Mouse (Mus musculus) T-helper 17 cell (primary cell): ENCODE measurements around the gene Bmper.

ENCODE experiments used
- in situ Hi-C, 2 experiments: fragments of 300-600 bp; cut with MboI, MseI; formaldehyde crosslinking; loops; 1 replicate in 1 of 2; 2 replicates in 1 of 2; pipeline ENCODE4 v1.15.1; 2025; ENCODE audit warnings: high pct_unique_total_duplicates in 2 of 2

The Bmper gene

GRCm38 (mm10) chr9:23222841-23223548 is at the start of gene Bmper:
Gene Bmper, plus strand, starts transcription at chr9:23223076.
- in situ Hi-C loops: loop anchor here in 1 of 2 experiments (25.0 kb wide), 1 partner anchor 511 kb away; no protein-coding TSS in a partner anchor

- in situ Hi-C loops: loop anchor here in 1 of 2 experiments (25.0 kb wide), 1 partner anchor 1990 kb away; no protein-coding TSS in a partner anchor
Measured at GRCm38 (mm10) chr9:23177476-23177875, 45.4 kb upstream of the Bmper start.

- in situ Hi-C loops: loop anchor here in 1 of 2 experiments (25.0 kb wide), 1 partner anchor 2000 kb away; no protein-coding TSS in a partner anchor
Measured at GRCm38 (mm10) chr9:23187181-23187580, 35.7 kb upstream of the Bmper start.

GRCm38 (mm10) chr9:23188136-23188535 is 34.7 kb upstream of the Bmper start:
- in situ Hi-C loops: loop anchor here in 1 of 2 experiments (25.0 kb wide), 1 partner anchor 2001 kb away; no protein-coding TSS in a partner anchor

GRCm38 (mm10) chr9:23190950-23191349 is 31.9 kb upstream of the Bmper start:
- in situ Hi-C loops: loop anchor here in 1 of 2 experiments (25.0 kb wide), 1 partner anchor 2004 kb away; no protein-coding TSS in a partner anchor

- in situ Hi-C loops: loop anchor here in 1 of 2 experiments (25.0 kb wide), 1 partner anchor 2004 kb away; no protein-coding TSS in a partner anchor
Measured at GRCm38 (mm10) chr9:23191431-23191830, 31.4 kb upstream of the Bmper start.

- in situ Hi-C loops: loop anchor here in 1 of 2 experiments (25.0 kb wide), 1 partner anchor 2005 kb away; no protein-coding TSS in a partner anchor
Measured at GRCm38 (mm10) chr9:23192567-23193331, 30.1 kb upstream of the Bmper start.

GRCm38 (mm10) chr9:23198996-23199395 is 23.9 kb upstream of the Bmper start:
- in situ Hi-C loops: loop anchor here in 1 of 2 experiments (25.0 kb wide), 1 partner anchor 2012 kb away; no protein-coding TSS in a partner anchor

- in situ Hi-C loops: loop anchor here in 1 of 2 experiments (25.0 kb wide), 2 partner anchors 488 to 2013 kb away; no protein-coding TSS in a partner anchor
Measured at GRCm38 (mm10) chr9:23199841-23200240, 23.0 kb upstream of the Bmper start.

- in situ Hi-C loops: loop anchor here in 1 of 2 experiments (25.0 kb wide), 1 partner anchor 489 kb away; no protein-coding TSS in a partner anchor
Measured at GRCm38 (mm10) chr9:23200828-23201227, 22.0 kb upstream of the Bmper start.

GRCm38 (mm10) chr9:23202431-23202830 is 20.4 kb upstream of the Bmper start:
- in situ Hi-C loops: loop anchor here in 1 of 2 experiments (25.0 kb wide), 1 partner anchor 490 kb away; no protein-coding TSS in a partner anchor

GRCm38 (mm10) chr9:23204339-23205288 is 18.3 kb upstream of the Bmper start:
- in situ Hi-C loops: loop anchor here in 1 of 2 experiments (25.0 kb wide), 1 partner anchor 492 kb away; no protein-coding TSS in a partner anchor

- in situ Hi-C loops: loop anchor here in 1 of 2 experiments (25.0 kb wide), 1 partner anchor 493 kb away; no protein-coding TSS in a partner anchor
Measured at GRCm38 (mm10) chr9:23205304-23205703, 17.6 kb upstream of the Bmper start.

GRCm38 (mm10) chr9:23205757-23206156 is 17.1 kb upstream of the Bmper start:
- in situ Hi-C loops: loop anchor here in 1 of 2 experiments (25.0 kb wide), 1 partner anchor 493 kb away; no protein-coding TSS in a partner anchor

GRCm38 (mm10) chr9:23206181-23206580 is 16.7 kb upstream of the Bmper start:
- in situ Hi-C loops: loop anchor here in 1 of 2 experiments (25.0 kb wide), 1 partner anchor 494 kb away; no protein-coding TSS in a partner anchor

GRCm38 (mm10) chr9:23212303-23212702 is 10.6 kb upstream of the Bmper start:
- in situ Hi-C loops: loop anchor here in 1 of 2 experiments (25.0 kb wide), 1 partner anchor 500 kb away; no protein-coding TSS in a partner anchor

- in situ Hi-C loops: loop anchor here in 1 of 2 experiments (25.0 kb wide), 1 partner anchor 507 kb away; no protein-coding TSS in a partner anchor
Measured at GRCm38 (mm10) chr9:23219754-23220153, 3.1 kb upstream of the Bmper start.

- in situ Hi-C loops: loop anchor here in 1 of 2 experiments (25.0 kb wide), 1 partner anchor 510 kb away; no protein-coding TSS in a partner anchor
Measured at GRCm38 (mm10) chr9:23221976-23222375, 900 bp upstream of the Bmper start.

GRCm38 (mm10) chr9:23222492-23222840 is 410 bp upstream of the Bmper start:
- in situ Hi-C loops: loop anchor here in 1 of 2 experiments (25.0 kb wide), 1 partner anchor 510 kb away; no protein-coding TSS in a partner anchor
